Mouse (Mus musculus) liver, adult (tissue): ENCODE measurements around the gene Cdk11b.

Source experiments
- GATA4 ChIP-seq: IDR thresholded peaks from 2 replicates; pipeline ENCODE4 v1.6.1; 2014; ENCODE audit warnings: mild to moderate bottlenecking, low read length; ENCODE audit not compliant: insufficient replicate concordance

The Cdk11b gene

DNA sequence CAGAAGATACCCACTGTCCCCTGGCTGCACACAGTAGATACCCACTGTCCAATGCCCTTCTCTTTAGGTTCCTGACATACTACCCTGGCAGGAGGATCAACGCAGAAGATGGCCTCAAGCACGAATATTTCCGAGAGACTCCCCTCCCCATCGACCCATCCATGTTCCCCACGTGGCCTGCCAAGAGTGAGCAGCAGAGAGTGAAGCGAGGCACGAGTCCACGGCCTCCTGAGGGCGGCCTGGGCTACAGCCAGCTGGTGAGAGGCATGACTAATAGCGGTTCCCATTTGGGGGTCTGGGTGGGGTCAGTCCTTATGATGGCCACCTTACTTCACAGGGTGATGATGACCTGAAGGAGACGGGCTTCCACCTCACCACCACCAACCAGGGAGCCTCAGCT, 24.7 kb downstream of the Cdk11b start:
- no peak for TF ChIP-seq GATA4

DNA sequence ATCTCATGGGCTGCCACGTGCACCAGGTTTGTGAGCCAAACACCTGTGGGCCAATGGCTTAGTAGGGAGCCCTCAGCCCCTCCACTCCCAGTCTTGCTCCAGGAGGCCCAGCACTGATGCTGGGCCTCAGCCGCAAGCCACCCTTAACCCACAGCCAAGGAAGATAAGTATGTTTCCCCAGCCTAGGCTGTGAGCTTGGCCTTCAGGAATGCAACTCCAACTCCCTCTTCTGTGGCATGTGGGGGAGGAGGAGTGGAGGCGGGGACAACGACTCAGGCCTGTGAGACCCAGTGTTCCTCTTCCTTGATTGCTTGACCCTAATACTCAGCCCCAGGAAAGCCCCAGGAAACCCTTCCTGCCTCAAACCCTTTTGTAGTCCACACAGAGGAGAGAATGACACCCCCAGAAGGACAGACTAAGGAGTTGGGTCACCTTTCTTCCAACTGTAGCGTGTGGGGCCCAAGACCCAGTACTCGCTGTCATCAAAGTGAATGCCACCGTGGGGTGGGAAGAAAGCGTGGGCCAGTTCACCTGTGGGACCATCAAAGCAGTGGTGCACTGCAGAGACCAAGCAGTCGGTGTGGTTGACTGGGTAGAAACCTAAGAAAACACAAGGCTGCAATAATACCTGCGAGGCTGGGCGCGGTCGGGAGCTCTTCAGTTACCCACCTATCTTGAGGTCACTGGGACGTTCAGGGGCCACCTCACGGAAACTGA, 27.1 kb downstream of the Cdk11b start:
- TF ChIP-seq GATA4: no peak

DNA sequence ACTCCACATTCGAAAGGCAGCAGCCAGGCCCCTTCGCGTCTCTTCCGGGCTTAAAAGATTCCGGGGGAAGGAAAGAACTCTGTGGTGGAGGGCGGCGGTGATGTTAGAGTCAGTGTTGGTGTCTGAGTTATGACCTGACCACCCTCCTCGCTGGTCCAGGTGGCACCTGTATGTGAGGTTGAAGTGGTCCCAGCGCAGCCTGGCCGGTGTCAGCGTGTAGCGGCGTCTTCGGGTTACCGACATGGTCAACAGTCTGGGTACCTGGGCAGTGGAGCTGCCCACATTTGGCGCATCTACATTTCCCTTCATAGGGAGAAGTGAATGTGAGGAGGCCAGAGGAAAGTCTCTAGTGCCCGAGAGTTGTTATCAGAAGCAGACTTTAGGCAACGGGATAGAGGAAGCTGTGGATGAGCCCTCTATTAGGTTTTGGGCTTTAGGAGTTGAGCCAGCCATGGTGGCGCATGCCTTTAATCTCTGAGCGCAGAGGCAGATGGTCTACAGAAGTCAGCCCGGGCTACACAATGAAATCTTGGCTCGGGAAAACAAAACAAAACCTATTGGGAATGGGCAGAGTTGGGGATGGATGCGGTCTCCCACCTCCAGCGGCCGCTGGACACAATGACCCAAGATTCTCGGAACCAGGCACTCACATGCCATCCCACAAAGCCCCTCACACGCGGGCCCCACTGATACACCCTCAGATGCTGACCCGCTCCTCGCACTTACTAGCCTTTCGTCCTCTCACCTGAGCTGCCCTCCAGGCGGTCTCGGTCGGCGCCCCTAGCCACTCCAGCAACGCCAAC, 27.8 kb downstream of the Cdk11b start:
- TF ChIP-seq GATA4: no peak

DNA sequence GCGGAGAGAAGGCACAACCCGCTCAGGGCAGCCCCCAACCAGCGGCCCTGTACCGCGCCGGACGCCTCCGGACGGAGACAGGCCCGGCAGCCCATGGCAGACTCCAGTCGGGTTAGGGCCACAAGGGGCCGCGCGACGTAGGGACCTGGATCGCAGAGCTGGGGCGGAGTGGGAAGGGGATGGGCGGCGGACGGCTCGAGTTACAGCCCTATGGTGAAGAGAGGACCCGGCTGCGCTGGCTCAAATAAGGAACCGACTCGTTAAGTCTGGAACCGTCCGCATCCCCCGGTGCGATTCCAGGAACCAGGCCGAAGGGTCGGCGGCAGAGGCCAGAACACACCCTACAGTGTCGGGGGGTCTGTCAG, 28.4 kb downstream of the Cdk11b start, which contains the start of gene Mmp23:
Mmp23 (minus strand) TSS at position 299 of the 365 bp plus-strand sequence.
- no peak for TF ChIP-seq GATA4

DNA sequence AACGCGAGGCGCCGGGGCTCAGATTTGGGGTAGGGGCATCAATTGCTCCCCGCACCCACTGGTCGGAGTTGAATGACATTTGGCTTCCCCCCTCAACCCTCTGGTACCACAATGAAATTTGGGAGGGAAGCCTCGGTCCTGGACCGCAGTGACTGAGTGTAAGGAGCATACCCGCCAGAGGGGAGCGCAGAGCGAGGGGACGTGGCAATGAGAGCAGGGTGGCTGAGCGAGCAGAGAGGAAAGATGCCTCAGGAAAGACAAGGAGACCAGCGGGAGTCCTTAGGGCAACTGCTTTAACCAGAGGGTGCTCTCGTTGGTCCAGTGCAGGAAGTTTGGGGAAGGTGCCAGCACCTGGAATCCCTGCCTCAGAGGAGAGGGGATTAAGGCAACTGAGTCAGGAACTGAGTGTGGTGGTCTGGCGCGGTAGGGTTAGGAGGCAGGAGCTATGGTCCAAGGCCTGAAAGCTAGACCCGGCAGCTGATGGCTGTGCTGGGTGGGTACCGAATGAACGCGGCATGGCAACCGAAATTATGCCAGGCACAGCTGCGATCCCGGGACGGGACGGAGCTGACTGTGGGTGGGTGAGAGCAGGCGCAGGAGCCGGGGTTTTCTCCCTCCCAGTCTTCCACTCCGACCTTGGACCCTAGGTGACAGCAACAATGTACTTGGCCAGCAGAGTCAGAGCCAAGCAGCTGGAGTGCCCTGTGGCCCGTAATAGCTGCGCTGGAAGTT, 29.0 kb downstream of the Cdk11b start:
- no peak for TF ChIP-seq GATA4

DNA sequence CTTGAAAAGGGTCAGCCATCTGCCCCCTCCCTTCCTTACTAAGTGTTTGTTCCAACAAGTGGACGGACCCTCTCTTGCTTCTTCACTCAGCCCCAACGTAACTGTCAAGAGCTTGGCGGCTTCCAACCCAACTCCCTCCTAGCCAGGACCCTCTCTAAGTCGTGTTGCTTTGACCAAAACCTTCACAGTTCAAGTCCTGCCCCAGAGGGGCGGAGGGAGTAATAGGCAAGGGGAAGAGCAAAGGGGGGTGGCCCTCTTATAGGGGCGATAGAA, 29.5 kb downstream of the Cdk11b start:
- no peak for TF ChIP-seq GATA4

DNA sequence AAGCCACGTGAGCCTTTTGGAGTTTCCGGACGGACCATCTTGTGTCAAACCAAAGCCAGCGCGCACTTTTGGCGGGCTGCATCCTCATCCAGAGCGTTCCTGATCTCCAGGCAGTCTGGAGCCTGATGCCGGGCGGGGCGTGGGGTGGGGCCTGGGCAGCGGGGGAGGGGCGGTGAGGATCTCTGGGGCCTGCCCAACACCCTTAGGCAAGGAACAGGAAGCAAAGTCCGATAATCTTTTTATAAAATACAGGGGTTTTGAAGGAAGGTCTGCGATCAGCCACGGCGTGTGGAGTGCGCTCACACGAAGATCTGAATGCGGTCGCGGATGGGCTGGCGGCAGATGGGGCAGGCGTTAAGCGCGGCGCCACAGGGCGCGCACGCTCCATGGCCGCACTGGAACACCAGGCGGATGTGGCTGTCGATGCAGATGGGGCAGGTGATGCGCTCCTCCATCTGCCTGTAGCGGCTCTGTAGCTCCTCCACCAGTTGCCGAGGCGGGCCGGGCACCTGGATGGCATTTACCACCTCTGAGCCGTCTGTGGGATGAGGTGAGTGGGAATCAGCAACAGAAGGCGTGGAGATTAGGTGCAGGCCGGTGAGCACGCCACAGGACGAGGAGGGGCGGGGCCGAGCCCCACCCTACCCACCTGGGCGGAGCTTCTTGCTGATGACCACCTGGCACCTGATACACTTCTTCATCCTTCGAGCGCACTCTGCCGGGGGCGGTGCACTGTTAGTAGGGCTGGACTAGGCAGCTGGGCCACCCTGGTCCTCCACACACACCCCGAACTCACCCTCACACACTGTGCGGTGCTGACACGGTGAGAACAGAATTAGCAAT, 30.0 kb downstream of the Cdk11b start:
- TF ChIP-seq GATA4: no peak

DNA sequence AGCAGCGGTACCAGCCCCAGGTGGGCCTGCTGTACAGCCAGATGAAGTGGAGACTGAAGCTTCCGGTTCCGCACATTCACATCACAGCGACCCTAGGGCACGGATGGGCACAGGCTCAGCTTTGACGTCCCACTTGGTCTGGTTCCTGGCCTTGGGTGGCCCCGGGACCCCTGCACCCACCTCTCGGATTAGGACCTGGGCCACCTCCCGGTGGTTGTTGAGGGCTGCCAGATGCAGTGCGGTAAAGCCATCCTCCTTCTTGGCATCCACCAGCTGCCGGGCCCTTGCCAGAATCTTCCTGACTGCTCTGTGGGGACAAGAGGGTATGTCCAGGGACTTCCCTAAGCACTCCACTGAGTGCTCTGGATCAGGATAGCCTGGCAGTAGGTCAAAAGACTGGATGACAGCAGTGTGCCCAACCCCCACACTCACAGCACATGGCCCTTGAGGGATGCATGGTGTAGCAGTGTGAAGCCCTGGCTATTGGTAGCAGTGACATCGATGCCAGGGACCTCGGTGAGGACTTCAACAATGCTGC, 31.6 kb downstream of the Cdk11b start:
- no peak for TF ChIP-seq GATA4

DNA sequence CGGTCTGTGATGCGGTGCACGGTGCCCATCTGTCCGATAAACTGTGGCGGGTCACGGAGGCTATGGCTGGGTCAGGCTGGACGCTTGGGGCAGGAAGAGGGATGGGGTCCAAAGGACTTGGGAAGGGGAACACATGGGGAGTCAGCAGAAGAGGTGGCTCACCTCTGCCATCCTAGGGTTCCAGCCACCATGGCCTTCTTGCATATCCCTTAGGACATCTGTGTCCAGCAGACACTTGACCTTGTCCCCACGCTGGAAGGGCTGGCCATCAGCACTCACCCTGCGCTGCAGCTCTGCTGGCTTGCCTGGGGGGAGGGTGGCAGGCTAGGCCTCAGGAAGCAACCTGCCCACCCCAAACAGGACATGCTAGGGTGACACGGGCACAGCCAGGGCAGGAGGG, 34.3 kb downstream of the Cdk11b start:
- TF ChIP-seq GATA4: no peak

DNA sequence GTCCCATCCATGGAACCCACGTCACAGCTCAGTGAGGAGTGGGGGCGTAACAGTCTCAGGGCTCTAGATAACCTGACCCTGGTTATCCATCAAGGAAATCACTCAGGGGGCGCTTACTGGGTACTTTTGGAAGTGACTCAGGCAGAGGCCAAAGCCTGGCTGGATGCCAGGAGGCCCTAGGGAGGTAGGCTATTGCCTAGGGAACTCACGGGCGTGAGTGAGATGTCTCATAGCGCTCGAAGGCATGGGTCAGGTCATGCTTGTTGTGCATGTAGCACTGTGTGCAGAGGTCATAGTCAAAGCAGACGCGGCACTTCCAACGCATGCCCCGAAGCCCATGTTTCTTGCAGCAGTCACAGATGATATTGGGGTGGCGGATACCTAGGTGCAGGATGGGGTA, 36.0 kb downstream of the Cdk11b start:
- no peak for TF ChIP-seq GATA4

DNA sequence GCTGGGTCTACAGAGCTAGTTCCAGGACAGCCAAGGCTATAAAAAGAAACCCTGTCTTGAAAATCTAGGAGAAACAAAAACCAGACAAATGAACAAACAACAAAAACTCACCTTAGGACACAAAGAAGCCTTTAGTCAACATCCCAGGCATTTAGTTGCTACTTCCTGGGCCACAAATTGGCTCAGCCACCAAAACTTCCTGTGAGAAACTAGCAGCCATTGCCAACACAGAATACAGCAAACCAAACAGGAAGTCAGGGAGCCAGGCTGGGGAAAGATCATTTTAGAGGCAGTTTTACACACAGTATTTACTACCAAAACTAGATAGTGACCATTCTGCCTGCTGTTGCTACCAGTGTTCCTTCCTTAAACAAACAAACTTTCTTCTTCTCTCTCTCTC, 42.2 kb downstream of the Cdk11b start:
- TF ChIP-seq GATA4: no peak

DNA sequence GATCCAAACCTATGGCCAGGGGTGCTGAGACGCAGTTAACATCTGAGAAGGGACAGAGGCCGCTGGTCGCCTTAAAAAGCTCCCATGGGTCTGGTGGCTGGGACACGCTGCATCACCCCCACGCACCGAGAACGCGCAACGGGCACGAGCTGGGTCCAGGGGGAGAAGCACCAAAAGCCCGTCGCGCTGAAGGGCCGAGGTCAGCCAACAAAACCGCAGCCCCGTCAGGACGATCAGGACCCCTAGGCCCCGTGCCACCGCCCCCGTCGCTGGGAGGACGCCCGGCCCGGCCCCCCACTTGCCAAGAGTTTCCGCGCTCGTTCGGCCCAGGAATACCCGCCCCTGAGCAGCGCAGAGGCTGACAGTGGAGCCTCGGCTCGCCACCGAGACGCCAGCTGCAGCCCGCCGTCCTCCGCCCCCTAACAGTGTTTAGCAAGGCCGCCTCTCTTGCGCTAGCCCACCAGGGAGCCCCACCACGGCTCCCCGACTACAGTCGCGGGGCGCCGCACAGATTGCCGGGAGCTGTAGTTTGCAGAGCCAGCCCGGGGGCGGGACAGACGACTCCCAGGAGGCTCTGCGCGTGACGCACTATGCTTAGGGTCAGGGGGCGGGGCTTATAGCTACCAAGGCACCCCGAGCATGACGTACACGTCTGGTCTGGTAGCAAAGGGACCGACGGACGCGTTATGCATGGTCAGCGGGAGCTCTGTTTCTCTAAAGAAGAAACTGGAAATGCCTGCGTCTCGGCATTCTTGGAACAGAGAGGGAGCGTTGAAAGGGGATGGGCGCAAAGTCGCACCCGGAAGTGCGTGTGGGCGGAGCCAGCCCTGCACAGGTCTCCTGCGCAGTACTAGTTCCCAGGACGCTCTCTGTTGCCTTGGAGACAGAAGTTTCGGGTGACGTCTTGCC, 44.3 kb downstream of the Cdk11b start, which contains the start of gene Mib2:
Mib2 (minus strand) TSS at position 510 of the 909 bp plus-strand sequence.
- no peak for TF ChIP-seq GATA4

DNA sequence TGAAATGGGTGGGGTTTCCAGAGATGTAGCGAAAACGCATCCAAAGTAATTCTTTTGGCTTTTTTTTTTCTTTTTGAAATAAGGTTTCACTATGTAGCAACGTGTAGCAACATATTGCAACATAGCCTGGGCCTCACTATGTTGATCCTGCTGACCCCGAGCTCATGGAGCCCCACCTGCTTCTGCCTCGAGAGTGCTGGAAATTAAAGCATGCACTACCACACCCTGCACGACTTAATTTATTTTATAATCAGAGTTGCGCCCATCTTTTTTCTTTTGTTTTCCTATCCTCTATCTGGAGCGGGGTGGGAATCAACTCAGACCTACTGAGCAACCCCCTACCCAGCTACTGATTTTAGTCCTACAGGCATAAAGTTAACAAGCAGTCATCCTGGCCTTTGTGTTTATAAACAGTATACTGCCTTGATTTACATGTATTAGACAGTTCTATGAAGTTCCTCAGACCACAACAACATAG, 45.0 kb downstream of the Cdk11b start:
- no peak for TF ChIP-seq GATA4

DNA sequence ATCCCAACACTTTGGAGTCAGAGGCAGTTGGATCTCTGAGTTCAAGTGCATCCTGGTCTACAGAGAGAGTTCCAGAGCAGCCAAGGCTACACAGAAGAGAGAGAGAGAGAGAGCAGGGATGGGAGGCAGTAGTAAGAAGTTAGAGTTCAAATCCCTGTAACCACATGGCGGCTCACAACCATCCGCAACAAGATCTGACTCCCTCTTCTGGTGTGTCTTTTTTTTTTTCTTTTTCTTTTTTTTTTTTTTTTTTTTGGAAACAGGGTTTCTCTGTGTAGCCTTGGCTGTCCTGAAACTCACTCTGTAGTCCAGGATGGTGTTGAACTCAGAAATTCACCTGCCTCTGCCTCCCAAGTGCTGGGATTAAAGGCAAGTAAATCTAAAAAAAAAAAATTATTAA, 47.4 kb downstream of the Cdk11b start:
- TF ChIP-seq GATA4: no peak

DNA sequence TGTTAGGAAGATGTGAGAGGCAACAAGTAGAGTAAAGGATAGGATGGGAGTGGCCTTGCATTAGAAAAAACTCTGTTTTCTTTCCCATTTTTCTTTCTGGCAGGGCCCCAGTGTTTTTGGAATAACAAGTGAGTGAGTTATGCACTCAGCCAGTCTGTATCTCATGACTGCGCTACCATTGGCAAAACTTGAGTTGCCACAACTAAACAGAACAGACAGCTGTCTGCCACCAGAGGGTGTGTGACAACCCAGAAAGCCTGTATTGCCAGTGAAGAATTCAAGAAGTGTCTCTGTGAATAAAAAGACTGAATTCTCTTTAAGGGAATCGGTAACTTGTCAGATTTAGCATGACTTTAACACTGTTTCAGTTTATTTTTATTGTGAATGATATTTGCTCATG, 51.3 kb downstream of the Cdk11b start:
- TF ChIP-seq GATA4: no peak
